Mouse (Mus musculus) midbrain, embryonic 12.5 days (tissue): ENCODE data around the gene Eif1. TPM values are rescaled to one million over a fixed set of nuclear protein-coding genes. Genes with fewer than 3 reads are reported as not detected.
A peak's percentile ranks its signal among the peaks of the same experiment; 100 is the strongest.
"Not testable (repeated sequence)": the region's sequence is repeated elsewhere in the genome, so short reads cannot be mapped to it uniquely, and the experiment has no call there.

Source experiments
- ATAC-seq: fragments of 200-750 bp; cut with Nextera tagmentation; 2 replicates; pipeline ENCODE4 v1.8.0; 2017; ENCODE audit warnings: low read depth, moderate TSS enrichment, moderate library complexity; ENCODE audit not compliant: low FRiP score
- H3K27ac ChIP-seq: fragments of 300-500 bp; sonication (generic); replicated peaks from 2 replicates; pipeline ENCODE4 v1.5.1; 2016; ENCODE audit warnings: mild to moderate bottlenecking
- H3K27me3 ChIP-seq: fragments of 300-500 bp; sonication (generic); 2 replicates; pipeline ENCODE4 v1.6.1; 2016; ENCODE audit warnings: mild to moderate bottlenecking
- H3K36me3 ChIP-seq: fragments of 300-500 bp; sonication (generic); 2 replicates; pipeline ENCODE4 v1.6.1; 2016
- H3K4me1 ChIP-seq: fragments of 300-500 bp; sonication (generic); 2 replicates; pipeline ENCODE4 v1.6.1; 2016
- H3K4me2 ChIP-seq: fragments of 300-500 bp; sonication (generic); replicated peaks from 2 replicates; pipeline ENCODE4 v1.6.1; 2016; ENCODE audit warnings: mild to moderate bottlenecking, moderate library complexity
- H3K4me3 ChIP-seq: fragments of 300-500 bp; sonication (generic); 2 replicates; pipeline ENCODE4 v1.5.1; 2016; ENCODE audit warnings: mild to moderate bottlenecking
- H3K9ac ChIP-seq: fragments of 300-500 bp; sonication (generic); replicated peaks from 2 replicates; pipeline ENCODE4 v1.6.1; 2016; ENCODE audit warnings: mild to moderate bottlenecking, moderate library complexity
- H3K9me3 ChIP-seq: fragments of 300-500 bp; sonication (generic); 2 replicates; pipeline ENCODE4 v1.6.1; 2016; ENCODE audit warnings: mild to moderate bottlenecking
- WGBS: fragments of 180-500 bp; shearing (Covaris S2); methylation state at CpG from one replicate; pipeline ENCODE4 v1.1.7; 2016; 5-methylcytosine and 5-hydroxymethylcytosine counted together
- polyA plus RNA-seq: library from polyadenylated mRNA; unstranded; fragments of >200 nt; fragmentation: Nextera tagmentation; extraction: Ambion mirVana; gene quantifications from 2 replicates; pipeline ENCODE4 v1.2.1, GENCODE M21; 2016

The Eif1 gene
- polyA plus RNA-seq, 1 experiment from 2014 or later, result 1,467 TPM

- H3K9ac ChIP-seq, result no peak overlapping the region
- 92% methylated on average over 5 of the region's 5 CpGs for WGBS
- H3K9me3 ChIP-seq, result no peaks in the 10 kb centered on the region
- no peak overlapping the region for H3K4me2 ChIP-seq
- H3K4me3 ChIP-seq, result no peak overlapping the region
- peaks cover 8% of the 10 kb centered on the region for H3K4me1 ChIP-seq
- H3K27me3 ChIP-seq, result no peaks in the 10 kb centered on the region
- ATAC-seq, result no peak
- H3K27ac ChIP-seq, result no peak overlapping the region
- no peaks in the 10 kb centered on the region for H3K36me3 ChIP-seq
Measured at GRCm38 (mm10) chr11:100315439-100315838, 4.2 kb upstream of the Eif1 start.

GRCm38 (mm10) chr11:100317826-100318380 is 1.8 kb upstream of the Eif1 start:
- 76% methylated on average over 6 of the region's 6 CpGs for WGBS
- ATAC-seq, result no peak

GRCm38 (mm10) chr11:100318529-100319451 is 895 bp upstream of the Eif1 start:
- Histone ChIP-seq H3K27ac (0 out of 2 replicates have a peak overlapping the region, but pooled peaks have one; percentile 65), H3K9ac (no peak overlapping the region), H3K9me3 (no peaks in the 10 kb centered on the region), H3K27me3 (no peaks in the 10 kb centered on the region), H3K4me1 (peaks cover 12% of the 10 kb centered on the region), H3K4me2 (peak overlapping the region; percentile 54), H3K36me3 (peaks cover 15% of the 10 kb centered on the region), H3K4me3 (peak overlapping the region; percentile 81)
- ATAC-seq, result peak; percentile 5
- 86% methylated on average over 10 of the region's 10 CpGs for WGBS

More at GRCm38 (mm10) chr11:100317826-100318380, 1.8 kb upstream of the Eif1 start:
- no peaks in the 10 kb centered on the region for H3K9me3 ChIP-seq
- peaks cover 12% of the 10 kb centered on the region for H3K4me1 ChIP-seq
- no peak overlapping the region for H3K9ac ChIP-seq
- H3K27me3 ChIP-seq, result no peaks in the 10 kb centered on the region
- peaks cover 15% of the 10 kb centered on the region for H3K36me3 ChIP-seq
- no peak overlapping the region for H3K27ac ChIP-seq
- H3K4me3 ChIP-seq, result no peak overlapping the region
- no peak overlapping the region for H3K4me2 ChIP-seq

- H3K4me2 ChIP-seq, result peak overlapping the region; percentile 81
- H3K4me3 ChIP-seq, result peak overlapping the region; percentile 81
- peaks cover 12% of the 10 kb centered on the region for H3K4me1 ChIP-seq
- H3K36me3 ChIP-seq, result peaks cover 15% of the 10 kb centered on the region
- H3K27me3 ChIP-seq, result no peaks in the 10 kb centered on the region
- H3K9ac ChIP-seq, result peak overlapping the region; percentile 98
- no peaks in the 10 kb centered on the region for H3K9me3 ChIP-seq
- ATAC-seq, result peak; percentile 86
- H3K27ac ChIP-seq, result peak overlapping the region; percentile 98
- under 1% methylated on average over 40 of the region's 40 CpGs for WGBS
Measured at GRCm38 (mm10) chr11:100320172-100320630, 516 bp downstream of the Eif1 start.

GRCm38 (mm10) chr11:100320701-100321410 is 1.2 kb downstream of the Eif1 start:
- not testable (repeated sequence) for ATAC-seq, H3K9me3 ChIP-seq, H3K27me3 ChIP-seq
- 16% methylated on average over 11 of the region's 11 CpGs for WGBS
- peak overlapping the region; percentile 98 for H3K9ac ChIP-seq
- H3K4me1 ChIP-seq, result peaks cover 12% of the 10 kb centered on the region
- peak overlapping the region; percentile 81 for H3K4me2 ChIP-seq
- H3K4me3 ChIP-seq, result peak overlapping the region; percentile 81
- peak overlapping the region; percentile 98 for H3K27ac ChIP-seq
- peaks cover 15% of the 10 kb centered on the region for H3K36me3 ChIP-seq

- peaks cover 15% of the 10 kb centered on the region for H3K36me3 ChIP-seq
- not testable (repeated sequence) for H3K4me2 ChIP-seq, H3K4me3 ChIP-seq, H3K9ac ChIP-seq, H3K27me3 ChIP-seq, H3K27ac ChIP-seq, H3K9me3 ChIP-seq, ATAC-seq
- H3K4me1 ChIP-seq, result peaks cover 12% of the 10 kb centered on the region
- 76% methylated on average over 7 of the region's 7 CpGs for WGBS
Measured at GRCm38 (mm10) chr11:100321479-100322305, 2.0 kb downstream of the Eif1 start.

- Histone ChIP-seq H3K27ac (no peak overlapping the region), H3K36me3 (peaks cover 15% of the 10 kb centered on the region), H3K27me3 (no peaks in the 10 kb centered on the region), H3K4me3 (no peak overlapping the region), H3K4me1 (peaks cover 16% of the 10 kb centered on the region), H3K4me2 (no peak overlapping the region), H3K9me3 (no peaks in the 10 kb centered on the region), H3K9ac (no peak overlapping the region)
- 65% methylated on average over 3 of the region's 3 CpGs for WGBS
- ATAC-seq, result no peak
Measured at GRCm38 (mm10) chr11:100322591-100323258, 3.0 kb downstream of the Eif1 start.

GRCm38 (mm10) chr11:100323578-100323977 is 3.9 kb downstream of the Eif1 start:
- Histone ChIP-seq H3K9ac (no peak overlapping the region), H3K27me3 (no peaks in the 10 kb centered on the region), H3K36me3 (peaks cover 15% of the 10 kb centered on the region), H3K4me2 (no peak overlapping the region), H3K27ac (no peak overlapping the region), H3K4me1 (peaks cover 16% of the 10 kb centered on the region), H3K4me3 (no peak overlapping the region), H3K9me3 (no peaks in the 10 kb centered on the region)
- 19% methylated on average over 3 of the region's 3 CpGs for WGBS
- no peak for ATAC-seq

- WGBS, result 72% methylated on average over 11 of the region's 11 CpGs
- ATAC-seq, result no peak
- H3K4me1 ChIP-seq, result peaks cover 16% of the 10 kb centered on the region
- H3K27ac ChIP-seq, result no peak overlapping the region
- H3K36me3 ChIP-seq, result peaks cover 15% of the 10 kb centered on the region
- H3K9me3 ChIP-seq, result no peaks in the 10 kb centered on the region
- no peaks in the 10 kb centered on the region for H3K27me3 ChIP-seq
- no peak overlapping the region for H3K4me2 ChIP-seq
- H3K4me3 ChIP-seq, result no peak overlapping the region
- no peak overlapping the region for H3K9ac ChIP-seq
Measured at GRCm38 (mm10) chr11:100325062-100325629, 5.5 kb downstream of the Eif1 start.

- no peak overlapping the region for H3K9ac ChIP-seq
- no peaks in the 10 kb centered on the region for H3K9me3 ChIP-seq
- ATAC-seq, result no peak
- 63% methylated on average over 11 of the region's 11 CpGs for WGBS
- H3K27ac ChIP-seq, result 0 out of 2 replicates have a peak overlapping the region, but pooled peaks have one; percentile 25
- peaks cover 16% of the 10 kb centered on the region for H3K4me1 ChIP-seq
- H3K36me3 ChIP-seq, result peaks cover 4% of the 10 kb centered on the region
- H3K4me2 ChIP-seq, result no peak overlapping the region
- no peaks in the 10 kb centered on the region for H3K27me3 ChIP-seq
- no peak overlapping the region for H3K4me3 ChIP-seq
Measured at GRCm38 (mm10) chr11:100327316-100327715, 7.6 kb downstream of the Eif1 start.
